Mouse (Mus musculus) adrenal gland, postnatal 36 days (tissue): ENCODE data around the gene Cdkn1c. TPM values are rescaled to one million over a fixed set of nuclear protein-coding genes. Genes with fewer than 3 reads are reported as not detected.

Source experiments
- DNase-seq, 2 experiments: peaks; one replicate each; pipeline ENCODE4 v3.0.0; 2021; ENCODE audit warnings: mixed read lengths in 1 of 2
- total RNA-seq, 2 experiments: library from RNA; stranded (reverse); gene quantifications; 2 replicates each; pipeline ENCODE4 v1.2.3; 2021

Gene Cdkn1c
- total RNA-seq, 2 experiments from 2014 or later: 242 to 645 TPM

DNA sequence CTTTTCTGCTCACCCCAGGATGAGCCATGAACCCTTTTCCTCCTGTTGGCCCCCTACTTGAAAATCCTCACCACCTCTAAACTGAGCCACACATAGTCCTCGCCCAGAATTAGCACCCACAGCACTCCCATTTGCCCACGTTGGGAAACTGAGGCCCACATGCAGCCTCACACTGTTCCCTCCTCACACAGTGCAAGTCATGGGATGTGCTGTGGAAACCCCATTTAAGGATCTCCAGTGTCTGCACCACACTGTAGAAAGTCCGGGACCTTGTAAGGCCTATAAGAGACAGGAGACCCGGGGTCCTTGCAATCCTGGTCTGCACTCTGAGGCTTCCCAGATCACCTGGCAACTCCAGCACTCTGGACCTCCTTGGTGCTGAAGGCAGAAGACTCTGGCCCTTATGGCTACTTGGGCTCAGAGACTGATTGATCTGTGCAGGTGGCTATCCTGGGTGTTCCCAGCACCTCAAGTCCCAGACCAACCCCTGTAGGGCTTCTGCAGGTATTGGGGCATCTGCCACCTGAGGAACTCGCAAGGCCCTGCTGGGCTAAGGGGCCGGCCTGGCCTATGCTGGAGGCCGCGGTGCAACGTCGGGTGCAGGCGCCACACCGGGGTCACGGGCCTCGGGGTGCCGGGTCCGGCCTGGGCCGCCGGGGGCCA is 23.5 kb downstream of the Cdkn1c start:
- DNase-seq: no peak

GRCm38 (mm10) chr7:143433331-143433730 is 27.5 kb downstream of the Cdkn1c start:
- peak; percentile 22 to 66 for DNase-seq

DNA sequence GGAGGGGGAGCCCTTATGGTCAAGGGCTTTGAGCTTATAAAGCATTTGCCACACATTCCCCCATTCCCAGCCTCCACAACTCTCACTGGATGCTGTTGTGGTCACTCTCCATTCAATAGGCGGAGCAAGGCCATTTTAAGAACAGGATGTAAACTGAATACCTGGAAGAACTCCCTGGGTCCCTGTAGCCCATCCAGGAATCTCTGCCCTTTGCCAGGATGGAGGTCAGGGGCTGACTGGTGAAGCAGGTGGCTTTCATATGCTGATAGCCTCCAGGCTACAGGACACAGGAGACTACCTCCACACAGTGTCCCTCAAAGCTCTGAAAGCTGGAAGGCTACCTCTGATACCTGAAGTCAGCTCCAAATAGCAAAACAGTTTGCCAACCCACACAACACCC is 28.2 kb downstream of the Cdkn1c start:
- DNase-seq: no peak

DNA sequence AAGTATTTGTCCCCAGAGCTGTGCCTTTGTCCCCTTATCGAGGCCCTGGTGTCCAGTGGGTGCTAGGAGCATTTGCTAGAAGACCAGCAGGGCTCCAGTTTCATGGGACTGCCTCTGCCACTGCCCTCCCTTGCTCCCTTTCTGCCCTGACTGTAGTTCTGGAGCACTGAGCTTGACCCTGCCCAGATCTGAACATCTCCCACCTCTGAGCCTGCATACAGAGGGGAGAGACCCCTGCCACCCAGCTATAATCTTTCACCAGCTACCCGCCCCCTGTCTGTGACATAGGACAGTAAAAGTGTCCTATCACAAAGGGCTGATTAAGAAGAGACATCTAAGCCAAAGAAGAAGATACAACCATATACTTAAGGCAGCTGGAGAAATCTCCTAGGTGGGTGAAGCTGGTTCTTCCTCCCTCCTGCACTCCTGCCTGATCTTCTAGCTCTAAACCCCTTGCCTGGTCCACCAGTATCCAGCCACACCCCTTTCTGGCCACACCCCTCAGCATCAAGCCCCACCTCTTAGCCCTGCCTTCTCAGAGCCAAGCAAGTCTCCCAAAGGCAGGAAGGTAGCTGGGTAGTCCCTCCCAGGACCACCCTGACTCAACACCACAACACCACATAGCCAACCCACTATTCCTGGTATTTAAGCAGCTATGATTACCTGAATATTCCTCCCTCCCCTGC is 31.9 kb downstream of the Cdkn1c start:
- DNase-seq: no peak

DNA sequence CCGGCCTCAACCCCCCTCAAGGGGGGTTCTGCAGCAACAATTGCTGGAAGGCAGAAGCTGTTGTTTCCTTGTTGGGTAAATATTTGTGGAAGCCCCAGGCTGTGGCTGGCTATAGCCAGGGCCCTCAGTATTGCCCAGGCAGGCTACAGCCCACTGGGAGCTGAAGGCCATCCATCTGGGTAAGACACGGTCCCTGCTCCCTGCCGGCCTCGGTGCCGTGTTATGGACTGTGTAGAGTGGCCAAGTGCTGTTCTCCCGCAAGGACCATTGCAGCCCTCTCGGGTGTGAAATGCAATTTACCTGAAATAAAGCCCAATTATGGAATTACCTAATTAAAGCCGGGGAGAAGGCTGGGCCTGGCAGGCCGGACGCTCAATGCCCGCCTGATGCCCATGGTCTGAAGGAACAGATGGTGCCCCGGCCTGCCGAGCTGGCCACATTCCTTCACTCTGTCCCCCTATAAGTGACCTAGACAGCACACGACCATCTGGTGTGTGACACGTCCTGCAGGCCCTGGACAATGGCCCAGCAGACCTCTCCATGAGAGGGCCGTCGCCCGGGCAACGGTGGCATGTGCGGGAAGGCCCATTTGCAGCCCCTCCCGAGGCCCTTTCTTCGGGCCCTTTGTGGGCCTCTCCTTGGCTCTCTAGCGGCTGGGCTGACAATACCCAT is 32.6 kb downstream of the Cdkn1c start:
- DNase-seq: no peak

DNA sequence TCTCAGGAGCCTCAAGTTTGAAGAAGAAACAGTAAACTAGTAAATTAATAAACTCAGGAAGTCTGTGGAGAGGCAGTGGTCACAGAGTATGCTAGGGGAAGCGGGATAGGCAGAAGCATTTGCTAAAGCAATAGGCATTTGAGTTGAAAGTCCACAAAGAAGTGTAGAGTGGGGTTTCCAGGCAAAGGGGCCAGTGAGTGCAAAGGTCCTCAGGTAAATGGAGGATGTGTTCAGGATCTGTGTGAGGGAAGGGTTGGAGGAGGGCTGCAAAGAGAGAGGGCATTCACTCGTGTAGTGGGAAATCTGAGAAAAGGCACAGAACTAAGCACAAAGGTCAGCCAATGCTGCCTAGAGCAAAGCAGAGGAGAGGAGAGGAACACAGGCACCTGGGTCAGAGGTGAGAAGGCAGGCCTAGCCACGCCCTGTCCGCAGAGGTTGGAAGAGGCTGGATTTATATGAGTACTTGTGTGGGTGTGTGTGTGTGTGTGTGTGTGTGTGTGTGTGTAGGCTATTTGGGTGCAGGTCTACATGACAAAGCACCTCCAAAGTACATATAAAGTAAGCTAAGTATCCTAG is 41.2 kb downstream of the Cdkn1c start:
- DNase-seq: no peak

DNA sequence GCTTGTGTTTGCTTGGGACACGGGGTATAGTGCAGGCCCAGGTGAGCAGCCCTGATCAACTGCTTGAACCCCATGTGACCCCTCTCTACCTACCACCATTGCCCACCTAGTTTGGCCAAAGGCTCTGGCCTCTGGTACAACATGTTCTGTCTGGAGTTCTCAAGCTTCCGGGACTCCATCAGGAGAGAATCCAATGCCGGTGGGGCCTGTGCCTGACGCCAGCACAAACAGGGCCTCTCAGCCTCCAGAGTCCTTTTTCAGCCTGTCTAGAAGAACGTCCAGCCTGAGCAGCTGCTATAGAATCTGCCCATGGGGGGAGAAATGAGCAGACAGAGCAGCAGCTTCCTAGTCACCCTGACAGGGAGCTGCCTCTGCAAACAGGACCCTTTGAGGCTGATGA is 43.0 kb downstream of the Cdkn1c start:
- DNase-seq: no peak

GRCm38 (mm10) chr7:143416406-143416805 is 44.4 kb downstream of the Cdkn1c start:
- DNase-seq: no peak

GRCm38 (mm10) chr7:143415070-143415469 is 45.8 kb downstream of the Cdkn1c start:
- no peak for DNase-seq

DNA sequence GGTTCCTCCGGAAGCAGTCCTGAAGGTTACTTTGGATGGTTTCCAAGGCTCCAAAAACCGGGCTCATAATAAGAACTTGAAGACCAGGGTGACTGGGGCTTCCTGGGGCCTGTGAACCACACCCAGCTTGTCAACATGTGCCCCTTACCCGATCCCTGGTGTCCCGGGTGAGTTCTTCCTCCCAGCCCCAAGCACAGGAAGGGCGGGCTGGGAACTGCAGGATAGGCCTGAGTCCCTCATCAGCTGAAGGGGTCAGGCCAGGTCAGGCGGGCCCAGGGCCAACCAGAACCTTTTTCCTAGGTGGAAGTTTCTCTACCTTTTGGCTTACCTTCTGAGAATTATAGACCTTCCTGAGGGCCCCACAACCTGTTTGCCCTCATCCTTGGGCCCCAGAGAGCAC is 48.2 kb downstream of the Cdkn1c start:
- DNase-seq: no peak

DNA sequence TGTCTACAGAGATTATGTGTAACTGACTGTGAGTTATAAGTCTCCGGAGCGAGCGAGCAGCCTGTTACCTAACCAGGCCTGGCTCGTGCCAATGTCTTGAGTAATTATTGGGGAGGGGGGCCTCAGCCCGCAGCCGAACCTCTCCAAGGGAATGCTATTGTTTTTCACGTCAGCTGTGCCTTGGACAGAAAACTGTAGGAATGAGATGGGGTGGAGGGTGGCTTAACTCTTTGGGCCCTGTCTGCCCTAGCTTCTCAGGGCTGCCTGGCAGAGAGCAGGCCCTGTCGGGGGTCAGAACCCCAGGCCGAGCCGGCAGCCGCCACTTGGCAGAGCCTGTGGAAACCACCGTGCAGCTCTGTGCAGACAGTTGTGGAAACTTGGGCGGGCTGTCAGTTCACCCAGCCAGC is 52.2 kb downstream of the Cdkn1c start:
- peak; percentile 21 to 37 for DNase-seq

Other genes with a start within 250 kb of the Cdkn1c start
- 1 to 10 TPM; 1.4 to 1.5 TPM for gene Slc22a18, start 12.7 kb upstream of the Cdkn1c start, total RNA-seq
- 1 to 10 TPM in 1 of 2 experiments, under 1 TPM in 1; 0.43 to 2.6 TPM for gene Phlda2, start 42.1 kb upstream of the Cdkn1c start, total RNA-seq
- 100 to 1,000 TPM; 149 to 150 TPM for gene Nap1l4, start 88.1 kb upstream of the Cdkn1c start, total RNA-seq
- gene Cars, start 139.0 kb upstream of the Cdkn1c start, total RNA-seq: 10 to 100 TPM; 46.9 to 59.3 TPM
- gene Tnfrsf26, start 167.7 kb upstream of the Cdkn1c start, total RNA-seq: 1 to 10 TPM in 1 of 2 experiments, under 1 TPM in 1; 0.79 to 1.7 TPM
- gene Tnfrsf22, start 188.6 kb upstream of the Cdkn1c start, total RNA-seq: 1 to 10 TPM; 3.5 to 3.9 TPM
- gene Tnfrsf23, start 224.8 kb upstream of the Cdkn1c start, total RNA-seq: 1 to 10 TPM; 3.1 to 4.3 TPM